Mouse (Mus musculus): ENCODE measurements around the gene Nipbl. TPM values are rescaled to one million over a fixed set of nuclear protein-coding genes. Genes with fewer than 3 reads are reported as not detected.

Gene Nipbl
- polyA plus RNA-seq, 1 experiment from 2014 or later = 27.4 TPM

DNA sequence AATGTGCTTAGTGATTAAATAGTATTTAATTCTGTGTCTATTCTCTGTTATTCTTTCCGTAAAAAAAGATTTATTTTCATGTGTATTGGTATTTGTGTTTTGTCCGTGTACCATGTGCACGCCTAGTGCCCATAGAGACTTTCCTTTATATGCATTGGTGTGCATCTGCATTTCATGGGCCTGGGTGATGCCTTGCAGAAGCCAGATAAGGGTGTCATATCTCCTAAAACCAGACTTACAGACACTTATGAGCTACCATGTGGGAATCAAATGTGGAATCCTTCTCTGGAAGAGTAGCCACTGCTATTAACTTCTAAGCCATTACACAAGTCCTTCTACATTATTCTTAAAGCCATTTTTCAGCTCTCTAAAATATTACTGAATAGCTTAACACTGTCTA, 112.7 kb downstream of the Nipbl start:
- H3K4me3 ChIP-seq (ENCODE audit: low read length) = no peak overlapping the region
- H3K9ac ChIP-seq (ENCODE audit: low read depth, low read length) = no peak overlapping the region
- peaks cover 61% of the 10 kb centered on the region for H3K36me3 ChIP-seq (ENCODE audit: control insufficient read depth, insufficient read depth, low read length)
- H3K27ac ChIP-seq (ENCODE audit: low read depth, low read length) = no peak overlapping the region
- WGBS = 94% methylated on average over 3 of the region's 3 CpGs
- ATAC-seq (ENCODE audit: low FRiP score, low TSS enrichment) = no peak
- no peaks in the 10 kb centered on the region for H3K4me1 ChIP-seq (ENCODE audit: control insufficient read depth, insufficient read depth, low read length)
- no peaks in the 10 kb centered on the region for H3K9me3 ChIP-seq (ENCODE audit: control insufficient read depth, low read length)
- no peak overlapping the region for H3K4me2 ChIP-seq (replicated peaks; ENCODE audit: low read depth, low read length)
- no peaks in the 10 kb centered on the region for H3K27me3 ChIP-seq (ENCODE audit: control insufficient read depth, insufficient read depth, low read length)

DNA sequence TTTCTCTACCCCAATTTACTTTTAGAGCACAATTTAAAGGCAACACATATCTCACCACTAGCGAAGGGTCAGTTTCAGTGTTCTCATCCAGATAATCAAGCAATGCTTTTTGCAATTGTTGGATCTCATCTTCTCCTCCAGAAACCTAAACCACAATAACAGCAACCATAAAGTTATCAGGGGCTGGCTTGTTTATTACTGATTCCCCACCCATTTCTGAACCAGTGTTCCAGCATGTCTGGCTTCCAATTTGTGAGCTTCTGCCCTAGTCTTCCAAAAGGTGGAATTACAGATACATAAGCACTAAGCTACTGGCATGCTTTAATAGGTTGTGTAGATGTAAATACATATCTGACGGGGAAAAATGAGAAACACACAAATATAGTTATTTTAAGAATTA, 118.6 kb downstream of the Nipbl start:
- ATAC-seq (ENCODE audit: low FRiP score, low TSS enrichment) = no peak
- H3K27me3 ChIP-seq (ENCODE audit: control insufficient read depth, insufficient read depth, low read length) = no peaks in the 10 kb centered on the region
- no peaks in the 10 kb centered on the region for H3K9me3 ChIP-seq (ENCODE audit: control insufficient read depth, low read length)
- H3K36me3 ChIP-seq (ENCODE audit: control insufficient read depth, insufficient read depth, low read length) = peaks cover 70% of the 10 kb centered on the region
- H3K9ac ChIP-seq (ENCODE audit: low read depth, low read length) = no peak overlapping the region
- 98% methylated on average over 2 of the region's 2 CpGs for WGBS
- H3K4me1 ChIP-seq (ENCODE audit: control insufficient read depth, insufficient read depth, low read length) = no peaks in the 10 kb centered on the region
- H3K4me3 ChIP-seq (ENCODE audit: low read length) = no peak overlapping the region
- H3K27ac ChIP-seq (ENCODE audit: low read depth, low read length) = no peak overlapping the region
- no peak overlapping the region for H3K4me2 ChIP-seq (replicated peaks; ENCODE audit: low read depth, low read length)

DNA sequence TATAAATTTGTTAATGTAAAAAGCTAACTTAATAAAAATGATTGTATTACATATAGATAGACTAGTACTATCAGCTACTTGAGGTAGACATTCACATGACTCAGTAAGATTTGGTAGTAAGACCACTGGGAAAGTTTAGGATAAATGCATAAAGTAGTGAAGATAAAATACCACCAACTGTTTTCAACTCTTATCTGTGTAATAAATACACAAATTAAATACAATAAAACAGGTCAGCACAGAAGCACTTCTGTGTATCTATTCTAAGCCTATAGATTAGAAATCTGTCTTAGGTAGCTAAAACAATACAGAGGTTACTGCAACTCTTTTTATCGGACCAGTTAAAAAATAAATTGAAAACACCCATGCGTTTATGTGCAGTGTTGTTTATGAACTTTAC, 119.4 kb downstream of the Nipbl start:
- peaks cover 73% of the 10 kb centered on the region for H3K36me3 ChIP-seq (ENCODE audit: control insufficient read depth, insufficient read depth, low read length)
- 91% methylated on average over 2 of the region's 2 CpGs for WGBS
- no peaks in the 10 kb centered on the region for H3K9me3 ChIP-seq (ENCODE audit: control insufficient read depth, low read length)
- H3K9ac ChIP-seq (ENCODE audit: low read depth, low read length) = no peak overlapping the region
- no peaks in the 10 kb centered on the region for H3K4me1 ChIP-seq (ENCODE audit: control insufficient read depth, insufficient read depth, low read length)
- no peak for ATAC-seq (ENCODE audit: low FRiP score, low TSS enrichment)
- no peak overlapping the region for H3K4me2 ChIP-seq (replicated peaks; ENCODE audit: low read depth, low read length)
- no peaks in the 10 kb centered on the region for H3K27me3 ChIP-seq (ENCODE audit: control insufficient read depth, insufficient read depth, low read length)
- no peak overlapping the region for H3K4me3 ChIP-seq (ENCODE audit: low read length)
- no peak overlapping the region for H3K27ac ChIP-seq (ENCODE audit: low read depth, low read length)

DNA sequence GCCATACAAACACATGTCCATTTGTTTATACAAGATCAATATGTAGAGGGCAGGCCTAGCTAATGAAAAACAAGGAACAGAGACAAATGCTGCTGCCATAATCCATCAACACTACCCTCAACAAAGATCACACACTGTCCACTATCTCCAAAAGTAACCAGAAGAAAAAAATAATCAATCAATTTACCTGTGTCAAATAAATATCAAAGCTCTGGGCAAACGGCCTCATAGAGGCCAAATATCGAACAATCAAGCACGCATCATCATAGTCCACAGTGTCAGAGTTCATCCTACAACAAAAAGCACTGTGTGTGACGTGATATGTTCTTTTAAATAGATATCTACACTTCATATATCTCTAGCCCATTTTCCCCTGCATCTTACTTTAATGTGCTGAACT, 120.2 kb downstream of the Nipbl start:
- H3K4me3 ChIP-seq (ENCODE audit: low read length) = no peak overlapping the region
- 93% methylated on average over 4 of the region's 4 CpGs for WGBS
- no peak overlapping the region for H3K9ac ChIP-seq (ENCODE audit: low read depth, low read length)
- no peaks in the 10 kb centered on the region for H3K4me1 ChIP-seq (ENCODE audit: control insufficient read depth, insufficient read depth, low read length)
- no peak overlapping the region for H3K4me2 ChIP-seq (replicated peaks; ENCODE audit: low read depth, low read length)
- H3K9me3 ChIP-seq (ENCODE audit: control insufficient read depth, low read length) = no peaks in the 10 kb centered on the region
- ATAC-seq (ENCODE audit: low FRiP score, low TSS enrichment) = no peak
- no peaks in the 10 kb centered on the region for H3K27me3 ChIP-seq (ENCODE audit: control insufficient read depth, insufficient read depth, low read length)
- no peak overlapping the region for H3K27ac ChIP-seq (ENCODE audit: low read depth, low read length)
- peaks cover 72% of the 10 kb centered on the region for H3K36me3 ChIP-seq (ENCODE audit: control insufficient read depth, insufficient read depth, low read length)

DNA sequence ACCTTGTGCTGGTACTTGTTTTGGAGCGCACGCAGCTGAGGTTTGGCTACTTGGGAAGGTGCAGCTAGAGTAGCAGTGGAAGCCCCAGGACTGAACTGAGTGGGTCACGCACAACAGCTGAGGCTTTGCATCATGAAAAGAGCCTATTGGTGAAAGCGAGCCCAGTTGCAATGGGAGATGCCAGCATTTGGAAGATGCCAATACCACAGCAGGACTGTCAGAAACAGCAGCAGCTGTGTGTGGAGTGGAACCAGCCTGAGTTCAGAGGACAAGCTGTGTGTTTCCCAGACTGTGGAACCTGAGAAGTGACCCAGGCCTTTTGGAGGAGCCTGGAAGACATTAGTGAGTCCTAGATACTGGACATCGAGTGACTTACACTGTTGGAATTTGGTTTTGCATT, 122.8 kb downstream of the Nipbl start:
- 94% methylated on average over 5 of the region's 5 CpGs for WGBS
- Histone ChIP-seq H3K4me2 (replicated peaks; ENCODE audit: low read depth, low read length) (no peak overlapping the region), H3K9ac (ENCODE audit: low read depth, low read length) (no peak overlapping the region), H3K27ac (ENCODE audit: low read depth, low read length) (no peak overlapping the region), H3K4me1 (ENCODE audit: control insufficient read depth, insufficient read depth, low read length) (no peaks in the 10 kb centered on the region), H3K4me3 (ENCODE audit: low read length) (no peak overlapping the region), H3K9me3 (ENCODE audit: control insufficient read depth, low read length) (no peaks in the 10 kb centered on the region), H3K36me3 (ENCODE audit: control insufficient read depth, insufficient read depth, low read length) (peaks cover 65% of the 10 kb centered on the region), H3K27me3 (ENCODE audit: control insufficient read depth, insufficient read depth, low read length) (no peaks in the 10 kb centered on the region)
- ATAC-seq (ENCODE audit: low FRiP score, low TSS enrichment) = no peak

DNA sequence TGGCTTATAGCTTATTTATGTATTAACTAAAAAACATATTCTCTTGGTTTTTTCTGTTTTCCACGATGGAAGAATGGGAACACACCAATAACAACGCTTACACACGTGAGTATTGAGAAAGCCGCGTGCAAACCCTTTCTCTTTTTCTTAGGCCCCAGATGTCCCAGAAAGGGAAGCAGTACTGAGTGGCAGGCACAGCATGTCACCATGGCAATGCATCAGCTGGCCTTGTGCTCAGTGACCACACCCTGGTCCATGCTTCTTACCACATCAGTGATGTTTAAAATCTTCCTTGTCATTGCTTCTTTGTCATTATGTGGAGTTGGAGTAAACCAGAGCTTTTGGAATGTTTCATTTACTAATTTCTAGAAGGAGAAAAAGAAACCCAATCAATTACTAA, 125.1 kb downstream of the Nipbl start:
- no peaks in the 10 kb centered on the region for H3K9me3 ChIP-seq (ENCODE audit: control insufficient read depth, low read length)
- H3K4me2 ChIP-seq (replicated peaks; ENCODE audit: low read depth, low read length) = no peak overlapping the region
- H3K4me3 ChIP-seq (ENCODE audit: low read length) = no peak overlapping the region
- WGBS = 98% methylated on average over 5 of the region's 5 CpGs
- no peak overlapping the region for H3K27ac ChIP-seq (ENCODE audit: low read depth, low read length)
- no peaks in the 10 kb centered on the region for H3K27me3 ChIP-seq (ENCODE audit: control insufficient read depth, insufficient read depth, low read length)
- H3K9ac ChIP-seq (ENCODE audit: low read depth, low read length) = no peak overlapping the region
- peaks cover 48% of the 10 kb centered on the region for H3K36me3 ChIP-seq (ENCODE audit: control insufficient read depth, insufficient read depth, low read length)
- H3K4me1 ChIP-seq (ENCODE audit: control insufficient read depth, insufficient read depth, low read length) = no peaks in the 10 kb centered on the region
- no peak for ATAC-seq (ENCODE audit: low FRiP score, low TSS enrichment)

DNA sequence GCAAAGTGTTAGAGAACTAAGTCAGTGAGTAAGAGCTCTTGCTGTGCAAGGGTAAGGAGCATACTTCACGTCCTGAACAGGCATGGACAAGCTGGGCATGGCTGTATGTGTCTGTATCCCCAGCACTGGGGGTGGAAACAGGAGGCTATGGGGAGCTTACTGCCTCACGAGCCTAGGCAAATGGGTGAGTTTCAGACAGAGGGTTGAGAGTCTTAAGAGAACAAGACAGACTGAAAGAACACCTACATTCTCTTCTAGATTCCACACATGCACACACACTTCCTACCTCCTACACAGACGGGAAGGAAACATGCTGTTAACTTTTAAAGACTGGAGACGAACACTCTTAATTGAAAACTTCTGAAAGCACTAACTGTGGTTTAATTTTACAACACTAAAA, 126.9 kb downstream of the Nipbl start:
- no peak for ATAC-seq (ENCODE audit: low FRiP score, low TSS enrichment)
- no peak overlapping the region for H3K9ac ChIP-seq (ENCODE audit: low read depth, low read length)
- peaks cover 43% of the 10 kb centered on the region for H3K36me3 ChIP-seq (ENCODE audit: control insufficient read depth, insufficient read depth, low read length)
- H3K27me3 ChIP-seq (ENCODE audit: control insufficient read depth, insufficient read depth, low read length) = no peaks in the 10 kb centered on the region
- WGBS = 88% methylated on average over 4 of the region's 4 CpGs
- H3K9me3 ChIP-seq (ENCODE audit: control insufficient read depth, low read length) = no peaks in the 10 kb centered on the region
- H3K4me1 ChIP-seq (ENCODE audit: control insufficient read depth, insufficient read depth, low read length) = no peaks in the 10 kb centered on the region
- H3K27ac ChIP-seq (ENCODE audit: low read depth, low read length) = no peak overlapping the region
- H3K4me3 ChIP-seq (ENCODE audit: low read length) = no peak overlapping the region
- H3K4me2 ChIP-seq (replicated peaks; ENCODE audit: low read depth, low read length) = no peak overlapping the region

DNA sequence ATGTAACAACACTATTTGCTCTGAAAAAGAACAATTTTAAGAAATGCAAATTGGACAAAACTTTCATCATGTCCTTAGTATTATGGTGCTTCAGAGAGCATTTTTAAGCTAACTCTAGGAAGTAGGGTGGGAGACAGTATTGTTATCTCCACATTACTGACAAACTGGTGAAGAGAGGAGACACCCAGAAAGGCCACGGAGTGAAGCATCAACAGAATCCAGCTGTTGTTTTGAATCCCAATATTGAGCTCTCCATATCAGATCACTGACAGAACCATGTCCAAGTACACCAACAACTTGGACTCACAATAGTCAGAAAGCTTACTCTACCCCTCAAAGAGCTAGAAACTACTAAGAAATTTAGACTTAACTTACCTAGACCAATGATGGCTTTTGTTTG, 138.8 kb downstream of the Nipbl start:
- peaks cover 68% of the 10 kb centered on the region for H3K36me3 ChIP-seq (ENCODE audit: control insufficient read depth, insufficient read depth, low read length)
- H3K27me3 ChIP-seq (ENCODE audit: control insufficient read depth, insufficient read depth, low read length) = no peaks in the 10 kb centered on the region
- no peaks in the 10 kb centered on the region for H3K9me3 ChIP-seq (ENCODE audit: control insufficient read depth, low read length)
- H3K9ac ChIP-seq (ENCODE audit: low read depth, low read length) = no peak overlapping the region
- no peak overlapping the region for H3K27ac ChIP-seq (ENCODE audit: low read depth, low read length)
- no peaks in the 10 kb centered on the region for H3K4me1 ChIP-seq (ENCODE audit: control insufficient read depth, insufficient read depth, low read length)
- H3K4me3 ChIP-seq (ENCODE audit: low read length) = no peak overlapping the region
- 79% methylated on average over 1 of the region's 1 CpGs for WGBS
- H3K4me2 ChIP-seq (replicated peaks; ENCODE audit: low read depth, low read length) = no peak overlapping the region
- no peak for ATAC-seq (ENCODE audit: low FRiP score, low TSS enrichment)

DNA sequence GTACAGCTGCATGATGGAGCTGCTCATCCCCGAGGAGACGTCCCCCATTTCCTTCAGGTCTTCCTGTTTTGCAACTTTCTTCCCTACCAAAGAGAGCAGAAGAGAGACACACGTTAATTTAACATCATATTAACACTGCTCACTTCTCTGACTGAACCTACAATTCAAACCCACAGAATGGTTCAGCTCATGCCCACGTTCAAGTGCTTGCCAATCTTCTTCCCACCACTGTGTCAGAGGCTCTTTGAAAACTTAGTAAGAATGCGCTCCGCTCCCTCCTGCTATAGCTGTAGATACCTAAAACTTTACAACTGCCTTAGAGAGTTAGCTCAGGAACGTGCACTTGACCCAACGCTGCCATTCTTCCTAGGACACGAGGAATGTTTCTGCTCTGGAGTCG, 141.3 kb downstream of the Nipbl start:
- H3K9me3 ChIP-seq (ENCODE audit: control insufficient read depth, low read length) = no peaks in the 10 kb centered on the region
- H3K4me1 ChIP-seq (ENCODE audit: control insufficient read depth, insufficient read depth, low read length) = no peaks in the 10 kb centered on the region
- H3K27me3 ChIP-seq (ENCODE audit: control insufficient read depth, insufficient read depth, low read length) = no peaks in the 10 kb centered on the region
- no peak overlapping the region for H3K9ac ChIP-seq (ENCODE audit: low read depth, low read length)
- no peak overlapping the region for H3K4me2 ChIP-seq (replicated peaks; ENCODE audit: low read depth, low read length)
- 95% methylated on average over 10 of the region's 10 CpGs for WGBS
- no peak for ATAC-seq (ENCODE audit: low FRiP score, low TSS enrichment)
- H3K36me3 ChIP-seq (ENCODE audit: control insufficient read depth, insufficient read depth, low read length) = peaks cover 78% of the 10 kb centered on the region
- no peak overlapping the region for H3K27ac ChIP-seq (ENCODE audit: low read depth, low read length)
- H3K4me3 ChIP-seq (ENCODE audit: low read length) = no peak overlapping the region

DNA sequence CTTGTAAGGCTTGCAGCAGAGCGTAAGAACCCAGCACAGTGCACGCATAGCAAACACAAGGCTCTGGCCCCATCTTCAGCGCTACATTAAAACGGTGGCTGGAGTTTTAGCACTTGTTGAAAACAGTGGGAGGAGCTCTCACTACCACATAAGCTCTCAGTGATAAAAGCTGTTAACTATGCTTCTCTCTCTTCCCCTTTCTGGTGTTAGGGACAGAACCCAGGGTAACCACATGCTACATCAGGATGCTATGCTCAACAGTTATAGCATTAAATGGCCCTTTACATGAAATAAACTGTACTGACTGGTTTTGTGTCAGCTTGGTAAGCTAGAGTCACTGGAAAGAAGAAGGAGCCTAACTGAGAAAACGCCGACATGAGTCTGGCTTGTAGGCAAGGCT, 150.1 kb downstream of the Nipbl start:
- Histone ChIP-seq H3K9ac (ENCODE audit: low read depth, low read length) (no peak overlapping the region), H3K27me3 (ENCODE audit: control insufficient read depth, insufficient read depth, low read length) (no peaks in the 10 kb centered on the region), H3K4me3 (ENCODE audit: low read length) (no peak overlapping the region), H3K27ac (ENCODE audit: low read depth, low read length) (no peak overlapping the region), H3K9me3 (ENCODE audit: control insufficient read depth, low read length) (no peaks in the 10 kb centered on the region), H3K36me3 (ENCODE audit: control insufficient read depth, insufficient read depth, low read length) (peaks cover 59% of the 10 kb centered on the region), H3K4me2 (replicated peaks; ENCODE audit: low read depth, low read length) (no peak overlapping the region), H3K4me1 (ENCODE audit: control insufficient read depth, insufficient read depth, low read length) (no peaks in the 10 kb centered on the region)
- WGBS = 94% methylated on average over 6 of the region's 6 CpGs
- no peak for ATAC-seq (ENCODE audit: low FRiP score, low TSS enrichment)

Measured in kidney, embryonic 14.5 days (tissue).